8 mouse cellular contexts compared by ENCODE assay signal in the genomic region with DNA sequence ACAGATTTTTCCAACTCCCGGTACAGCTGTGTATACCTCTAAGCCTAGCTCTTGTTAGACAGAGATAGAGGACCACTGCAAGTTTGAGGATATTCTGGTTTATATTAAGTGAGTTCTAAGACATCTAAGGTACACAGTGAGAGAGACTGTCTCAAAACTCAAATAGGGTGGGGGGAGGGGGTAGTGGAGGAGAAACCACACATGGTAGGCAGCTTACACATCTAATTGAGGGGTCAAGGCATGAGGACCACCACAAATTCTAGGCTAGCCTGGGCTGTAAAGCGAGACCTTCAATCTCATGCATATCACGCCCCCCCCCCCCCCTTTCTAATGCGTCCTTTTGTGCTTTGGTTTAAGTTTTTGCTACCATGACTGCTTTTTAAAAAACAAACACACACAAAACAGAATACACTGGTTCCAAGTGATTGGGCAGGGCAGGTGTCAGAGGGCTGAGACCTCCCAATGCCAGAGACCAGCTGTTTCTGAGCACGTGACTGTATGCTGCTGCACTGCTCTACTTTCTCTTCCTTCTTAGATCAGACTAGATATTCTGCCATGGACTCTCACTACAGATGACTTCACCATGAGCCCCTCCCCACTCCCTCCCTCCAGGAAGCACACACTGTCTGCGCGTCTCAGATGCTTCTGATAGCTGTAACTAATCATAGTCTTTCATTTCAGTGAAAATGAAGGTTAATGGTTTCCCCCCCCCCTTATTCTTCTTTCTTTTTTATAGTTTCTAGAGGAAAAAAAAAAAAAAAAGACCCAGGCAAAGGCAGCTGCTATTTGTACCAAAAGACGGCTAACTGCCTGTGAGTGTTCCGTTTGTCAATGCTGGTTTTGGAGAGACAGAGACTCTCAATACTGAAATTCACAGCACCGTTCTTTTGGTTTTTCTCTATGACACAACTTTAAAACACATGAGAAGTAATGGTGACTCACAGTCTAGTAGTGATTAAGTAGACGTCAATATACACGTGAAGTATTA. TPM values are rescaled to one million over a fixed set of nuclear protein-coding genes. Genes with fewer than 3 reads are reported as not detected.
A peak's percentile ranks its signal among the peaks of the same experiment; 100 is the strongest.
DNase-seq lines count a peak whose midpoint lies in the region; ATAC-seq and TF ChIP-seq lines count a peak whose summit lies in the region.

No protein-coding gene starts in this region.

- H3K27me3 ChIP-seq in MEL (ENCODE audit: control insufficient read depth in 1 of 2, insufficient read depth in 2 of 2, low read length in 2 of 2): no peaks in the 10 kb centered on the region
- no peaks in the 10 kb centered on the region for H3K27me3 ChIP-seq in hindbrain, embryonic 11.5 days (ENCODE audit: control insufficient read depth, insufficient read depth, low read length)
- H3K27me3 ChIP-seq in liver, embryonic 11.5 days (replicated peaks; ENCODE audit: control insufficient read depth, insufficient read depth, low read length): no peaks in the 10 kb centered on the region
- no peaks in the 10 kb centered on the region for H3K27me3 ChIP-seq in myocyte (ENCODE audit: control insufficient read depth, insufficient read depth, insufficient read length)

- H3K4me2 ChIP-seq in hindbrain, embryonic 11.5 days (replicated peaks; ENCODE audit: low read depth, low read length): no peak overlapping the region
- peak overlapping the region; percentile 43 for H3K4me2 ChIP-seq in liver, embryonic 11.5 days
- H3K4me2 ChIP-seq in myocyte (ENCODE audit: low read depth): peak overlapping the region; percentile 68

- no peak for TF ChIP-seq CTCF in MEL (IDR thresholded peaks at IDR 0.05 in 2 of 3, conservative IDR thresholded peaks at IDR 0.05 in 1 of 3; ENCODE audit: control insufficient read depth in 1 of 3, insufficient read depth in 1 of 3, low read depth in 2 of 3, low read length in 3 of 3, poor library complexity in 1 of 3, severe bottlenecking in 1 of 3)

- no peaks in the 10 kb centered on the region for H3K9me3 ChIP-seq in MEL (replicated peaks; ENCODE audit: insufficient read depth, low read length)
- H3K9me3 ChIP-seq in hindbrain, embryonic 11.5 days (ENCODE audit: control insufficient read depth, low read length): no peaks in the 10 kb centered on the region
- H3K9me3 ChIP-seq in liver, embryonic 11.5 days (ENCODE audit: control insufficient read depth, low read length): no peaks in the 10 kb centered on the region

- H3K36me3 ChIP-seq in MEL (ENCODE audit: control insufficient read depth in 1 of 2, insufficient read depth in 2 of 2, low read length in 2 of 2): peaks cover 0 to 18% of the 10 kb centered on the region in 2 experiments; a peak in 2 of 4 replicates
- H3K36me3 ChIP-seq in hindbrain, embryonic 11.5 days (ENCODE audit: control insufficient read depth, insufficient read depth, low read length): no peaks in the 10 kb centered on the region
- no peaks in the 10 kb centered on the region for H3K36me3 ChIP-seq in liver, embryonic 11.5 days (ENCODE audit: control insufficient read depth, insufficient read depth, low read length)
- no peaks in the 10 kb centered on the region for H3K36me3 ChIP-seq in myocyte (ENCODE audit: control insufficient read depth, insufficient read depth)

- no peak for TF ChIP-seq RAD21 in MEL (IDR thresholded peaks at IDR 0.05; ENCODE audit: low read depth, low read length)

- H3K79me2 ChIP-seq in MEL (ENCODE audit: control insufficient read depth, insufficient read depth, low read length, poor library complexity): peaks cover 51% of the 10 kb centered on the region
- peaks cover 100% of the 10 kb centered on the region for H3K79me2 ChIP-seq in myocyte (ENCODE audit: control insufficient read depth, insufficient read depth)

- peak; percentile 90 for ATAC-seq in hindbrain, embryonic 11.5 days (ENCODE audit: low FRiP score)
- ATAC-seq in liver, embryonic 11.5 days (replicated peaks; ENCODE audit: low FRiP score): peak; percentile 88

- DNase-seq in B cell, adult 2 months: peak; percentile 78 to 85
- peak; percentile 66 for DNase-seq in MEL (ENCODE audit: low read depth, low spot score)
- DNase-seq in hindbrain, embryonic 11.5 days (ENCODE audit: low spot score): peak; percentile 31
- DNase-seq in liver, embryonic 11.5 days (ENCODE audit: low spot score): no peak
- no peak for DNase-seq in yolk sac, embryonic 10.5 days (ENCODE audit: low spot score)
- DNase-seq in layer of hippocampus, adult 8-10 months (ENCODE audit: low spot score in 2 of 2): no peak
- DNase-seq in cerebellum, postnatal 4 days (ENCODE audit: low spot score in 2 of 2): no peak

- peak; percentile 13 to 16; a peak in 1 of 4 replicates for TF ChIP-seq EP300 in MEL (IDR thresholded peaks at IDR 0.05; ENCODE audit: low read depth in 1 of 2, low read length in 2 of 2)

- WGBS in hindbrain, embryonic 11.5 days: 57% methylated on average over 12 of the region's 12 CpGs
- 52% methylated on average over 12 of the region's 12 CpGs for WGBS in liver, embryonic 11.5 days

- 0 out of 2 replicates have a peak overlapping the region, but pooled peaks have one; percentile 16 for H3K9ac ChIP-seq in MEL (ENCODE audit: control insufficient read depth, low read depth, low read length, poor library complexity, severe bottlenecking)
- no peak overlapping the region for H3K9ac ChIP-seq in hindbrain, embryonic 11.5 days (ENCODE audit: low read depth, low read length)
- no peak overlapping the region for H3K9ac ChIP-seq in liver, embryonic 11.5 days (ENCODE audit: low read depth, low read length)

- peak overlapping the region; percentile 21 to 39; a peak in 3 of 4 replicates for H3K4me3 ChIP-seq in MEL (ENCODE audit: control insufficient read depth in 1 of 2, insufficient read depth in 1 of 2, low read depth in 2 of 2, low read length in 2 of 2)
- no peak overlapping the region for H3K4me3 ChIP-seq in hindbrain, embryonic 11.5 days (ENCODE audit: low read depth, low read length)
- no peak overlapping the region for H3K4me3 ChIP-seq in liver, embryonic 11.5 days (ENCODE audit: low read depth, low read length)
- no peak overlapping the region for H3K4me3 ChIP-seq in myocyte

- H3K4me1 ChIP-seq in MEL (ENCODE audit: control insufficient read depth in 1 of 2, insufficient read depth in 2 of 2, low read length in 2 of 2): peaks cover 9 to 13% of the 10 kb centered on the region in 2 experiments
- no peaks in the 10 kb centered on the region for H3K4me1 ChIP-seq in hindbrain, embryonic 11.5 days (replicated peaks; ENCODE audit: control insufficient read depth, insufficient read depth, low read length)
- peaks cover 3% of the 10 kb centered on the region; the same call in 1 of the 2 replicates for H3K4me1 ChIP-seq in liver, embryonic 11.5 days (replicated peaks; ENCODE audit: control insufficient read depth, insufficient read depth, low read length)

- no peak overlapping the region for H3K27ac ChIP-seq in MEL (ENCODE audit: control insufficient read depth, low read depth, low read length)
- no peak overlapping the region for H3K27ac ChIP-seq in hindbrain, embryonic 11.5 days (ENCODE audit: low read depth, low read length)
- H3K27ac ChIP-seq in liver, embryonic 11.5 days (ENCODE audit: low read depth, low read length): no peak overlapping the region

- H3ac ChIP-seq in myocyte (ENCODE audit: control insufficient read depth, insufficient read length): no peak overlapping the region

- TF ChIP-seq POLR2A in MEL (IDR thresholded peaks at IDR 0.05; ENCODE audit: control insufficient read depth in 1 of 2, insufficient read depth in 1 of 2, low read depth in 1 of 2, low read length in 2 of 2, poor library complexity in 1 of 2) (no peak), myocyte (IDR thresholded peaks at IDR 0.05; ENCODE audit: insufficient read length, low read depth) (no peak)

TF ChIP-seq in MEL, 35 proteins besides CTCF, POLR2A, EP300 and RAD21 (continues in another document):
- TF ChIP-seq TCF12 (IDR thresholded peaks at IDR 0.05; ENCODE audit: low read depth, low read length) (0 out of 2 replicates have a peak, but pooled peaks have one; percentile 27), SIN3A (IDR thresholded peaks at IDR 0.05; ENCODE audit: low read length) (peak; percentile 65), E2F4 (IDR thresholded peaks at IDR 0.05; ENCODE audit: borderline replicate concordance, low read depth, low read length) (no peak), ETS1 (IDR thresholded peaks at IDR 0.05; ENCODE audit: low read depth, low read length) (peak; percentile 94), ZKSCAN1 (IDR thresholded peaks at IDR 0.05; ENCODE audit: low read depth, low read length) (no peak), ELF1 (IDR thresholded peaks at IDR 0.05; ENCODE audit: low read depth, low read length) (peak; percentile 67), NELFE (IDR thresholded peaks at IDR 0.05; ENCODE audit: low read depth, low read length) (no peak), POLR2AphosphoS2 (IDR thresholded peaks at IDR 0.05; ENCODE audit: low read length) (no peak), USF1 (IDR thresholded peaks at IDR 0.05; ENCODE audit: low read depth, low read length) (peak; percentile 94), HCFC1 (IDR thresholded peaks at IDR 0.05; ENCODE audit: low read depth, low read length) (no peak), MXI1 (IDR thresholded peaks at IDR 0.05; ENCODE audit: low read depth, low read length) (peak; percentile 85)

TF ChIP-seq in myocyte, 11 proteins besides CTCF, POLR2A, EP300 and RAD21 (continues in another document):
- TF ChIP-seq REST (IDR thresholded peaks at IDR 0.05; ENCODE audit: insufficient read depth, insufficient read length) (no peak), E2F4 (IDR thresholded peaks at IDR 0.05; ENCODE audit: insufficient read depth) (no peak), MYOD1 (IDR thresholded peaks at IDR 0.05; ENCODE audit: control insufficient read depth in 1 of 3, insufficient read length in 2 of 3, low read depth in 2 of 3) (peak; percentile 85 to 97 (median 94)), SRF (IDR thresholded peaks at IDR 0.05; ENCODE audit: control insufficient read depth, insufficient read length, low read depth) (no peak), MYOG (IDR thresholded peaks at IDR 0.05; ENCODE audit: control insufficient read depth in 1 of 3, insufficient read depth in 1 of 3, insufficient read length in 2 of 3, low read depth in 2 of 3) (peak; percentile 82 to 93 (median 83)), TCF12 (IDR thresholded peaks at IDR 0.05; ENCODE audit: insufficient read depth, poor library complexity, severe bottlenecking) (peak; percentile 69), TCF3 (IDR thresholded peaks at IDR 0.05; ENCODE audit: insufficient read length, low read depth) (peak; percentile 47), CEBPB (IDR thresholded peaks at IDR 0.05; ENCODE audit: insufficient read depth, poor library complexity, severe bottlenecking) (no peak), POLR2AphosphoS2 (IDR thresholded peaks at IDR 0.05; ENCODE audit: insufficient read length, low read depth) (no peak), USF1 (IDR thresholded peaks at IDR 0.05; ENCODE audit: low read depth) (peak; percentile 91)

RNA-seq across cellular contexts. Expression of gene Fbxo11, which starts 22.7 kb away (rescaled TPM):
- total RNA-seq in MEL (2012; rRNA removed): 9.4 and 14.1 TPM in 2 replicates
- polyA plus RNA-seq in MEL (2012; ENCODE audit: insufficient read depth in 1 of 2, insufficient read length in 2 of 2, low read depth in 1 of 2, low replicate concordance in 2 of 2, missing spikeins in 1 of 2) (10 to 100 TPM; 17.5 to 91.4 TPM), myocyte (2012; fragmentation: generic; extraction: Trizol) (15.4 TPM)
- 41.5 and 44.7 TPM in 2 replicates for polyA plus RNA-seq in hindbrain, embryonic 11.5 days (2014; fragmentation: Nextera tagmentation; extraction: Ambion mirVana)
- polyA plus RNA-seq in liver, embryonic 11.5 days (2014; fragmentation: Nextera tagmentation; extraction: Ambion mirVana): 12.4 and 14.0 TPM in 2 replicates
- total RNA-seq in layer of hippocampus, adult 8-10 months (2022): 100 to 1,000 TPM; 109 to 125 (median 118) TPM

Comparison
In these comparisons a context has a peak if more than half of its experiments do, and no peak if none do; other contexts are left out.
1. DNase-seq: peak in B cell, adult 2 months (2 of 2), MEL (single experiment) and hindbrain, embryonic 11.5 days (single experiment); none in liver, embryonic 11.5 days (single experiment), yolk sac, embryonic 10.5 days (single experiment), layer of hippocampus, adult 8-10 months (0 of 2) and cerebellum, postnatal 4 days (0 of 2).
2. H3K4me3 ChIP-seq: peak in MEL (2 of 2); none in hindbrain, embryonic 11.5 days (single experiment), liver, embryonic 11.5 days (single experiment) and myocyte (single experiment).